Mouse (Mus musculus): Measurements from ENCODE around the gene Gm29797.

- TF ChIP-seq CTCF (IDR thresholded peaks at IDR 0.05) (no peak), EP300 (IDR thresholded peaks at IDR 0.05) (no peak)
These were observed 5.9 kb downstream of the Gm29797 start for GRCm38 (mm10) chr2:181662620-181663297.

All from lung, postnatal 0 days (tissue).